Mouse (Mus musculus) frontal cortex, postnatal 36 days (tissue): Measurements from ENCODE around the gene Gm17521.
"Not testable (repeated sequence)": the region's sequence is repeated elsewhere in the genome, so short reads cannot be mapped to it uniquely, and the experiment has no call there.

Source experiments
- DNase-seq, 2 experiments: peaks; one replicate each; pipeline ENCODE4 v3.0.0; 2022; ENCODE audit warnings: low spot score in 2 of 2

Gm17521 gene

GRCm38 (mm10) chrX:123029569-123029968 is at the start of gene Gm17521:
Gm17521 (minus strand) TSS chrX:123029669.
- not testable (repeated sequence) for DNase-seq

GRCm38 (mm10) chrX:123043956-123044355 is 14.5 kb upstream of the Gm17521 start:
- no peak for DNase-seq

DNA sequence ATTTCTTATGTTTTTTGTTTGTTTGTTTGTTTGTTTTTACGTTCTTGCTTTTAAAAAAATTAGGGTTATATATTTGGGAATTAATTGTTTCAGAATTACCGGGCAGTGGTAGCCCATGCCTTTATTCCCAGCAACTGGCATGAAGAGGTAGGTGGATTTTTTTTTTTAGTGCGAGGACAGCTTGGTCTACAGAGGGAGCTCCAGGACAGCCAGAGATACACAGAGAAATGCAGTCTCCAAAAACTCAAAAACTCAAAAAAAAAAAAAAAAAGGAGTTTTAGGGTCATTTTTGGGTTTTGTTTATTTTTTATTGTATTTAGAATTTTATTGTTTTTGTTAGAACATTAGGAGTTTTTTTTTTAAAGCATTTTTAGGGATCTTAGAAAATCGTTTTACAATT is 14.0 kb upstream of the Gm17521 start:
- DNase-seq: no peak
